Mouse (Mus musculus) left cerebral cortex, postnatal 14 days (tissue): Measurements from ENCODE around the gene Nim1k. TPM values are rescaled to one million over a fixed set of nuclear protein-coding genes. Genes with fewer than 3 reads are reported as not detected.
A peak's percentile ranks its signal among the peaks of the same experiment; 100 is the strongest.
"Not testable (repeated sequence)": the region's sequence is repeated elsewhere in the genome, so short reads cannot be mapped to it uniquely, and the experiment has no call there.

Source experiments
- DNase-seq, 2 experiments: peaks; one replicate each; pipeline ENCODE4 v3.0.0; 2021 to 2022; ENCODE audit warnings: low spot score in 2 of 2, mixed read lengths in 1 of 2
- intact Hi-C: fragments of 180-260 bp; cut with DNase I; formaldehyde crosslinking; loops from one replicate; pipeline ENCODE4 v1.15.1; 2025
- total RNA-seq, 2 experiments: library from RNA; stranded (reverse); gene quantifications; 2 replicates each; pipeline ENCODE4 v1.2.3; 2021

Gene Nim1k
- total RNA-seq, 2 experiments from 2014 or later: 13.2 to 14.8 TPM

DNA sequence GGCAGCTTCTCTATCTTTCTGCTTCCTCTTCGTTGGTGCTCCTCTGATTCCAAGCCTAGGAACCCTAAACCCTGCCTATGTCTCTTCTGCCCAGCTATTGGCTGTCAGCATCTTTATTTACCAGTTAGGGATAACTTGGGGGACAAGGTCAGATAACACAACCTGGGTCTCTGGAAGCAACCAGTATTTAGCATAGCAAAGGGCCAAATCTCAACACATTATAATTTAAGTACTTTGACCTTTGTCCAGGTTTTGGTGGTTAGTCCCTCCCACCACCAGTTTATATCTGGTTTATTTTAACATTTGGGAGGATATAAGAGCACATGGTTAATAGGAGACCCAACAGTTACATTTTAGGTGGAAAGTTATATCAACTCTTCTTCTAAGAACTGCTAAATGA, 59.2 kb downstream of the Nim1k start:
- intact Hi-C loops: no loop called here
- no peak for DNase-seq

DNA sequence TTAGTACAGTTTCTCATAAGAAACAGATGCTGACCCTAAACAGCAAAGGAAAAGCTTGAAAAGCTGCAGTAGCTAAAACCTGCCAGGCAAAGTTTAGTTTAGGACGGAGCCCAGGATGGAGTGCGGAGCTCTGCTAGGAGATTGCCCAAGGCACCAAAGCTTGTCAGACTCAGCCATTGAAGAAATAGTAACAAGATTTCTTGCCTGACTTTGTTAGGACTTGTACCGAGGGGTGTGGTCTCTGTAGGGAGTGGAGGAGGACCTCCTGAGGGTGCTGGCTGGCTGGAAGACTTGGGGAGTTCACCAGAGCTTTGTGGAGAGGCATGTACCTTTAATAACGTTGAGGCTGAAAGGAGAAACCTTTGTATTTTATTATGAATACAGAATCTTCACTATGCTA, 60.0 kb downstream of the Nim1k start:
- DNase-seq: no peak
- intact Hi-C loops: no loop called here

DNA sequence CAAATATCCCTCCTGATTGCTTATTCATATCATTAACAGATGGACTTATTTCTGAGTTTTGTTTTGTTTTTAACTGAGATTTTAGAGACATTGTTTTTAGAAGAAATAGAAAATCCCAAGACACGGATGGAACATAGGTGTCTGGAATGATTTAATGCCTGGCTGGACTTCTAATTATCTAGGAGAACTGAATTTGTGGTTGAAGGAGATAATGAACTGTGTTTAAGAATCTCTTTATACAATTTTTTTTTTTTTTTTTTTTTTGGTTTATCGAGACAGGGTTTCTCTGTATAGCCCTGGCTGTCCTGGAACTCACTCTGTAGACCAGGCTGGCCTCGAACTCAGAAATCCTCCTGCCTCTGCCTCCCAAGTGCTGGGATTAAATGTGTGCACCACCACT, 63.7 kb downstream of the Nim1k start:
- DNase-seq: not testable (repeated sequence)
- intact Hi-C loops: loop anchor here (5.0 kb wide), 1 partner anchor 95 kb away; no protein-coding TSS in a partner anchor

DNA sequence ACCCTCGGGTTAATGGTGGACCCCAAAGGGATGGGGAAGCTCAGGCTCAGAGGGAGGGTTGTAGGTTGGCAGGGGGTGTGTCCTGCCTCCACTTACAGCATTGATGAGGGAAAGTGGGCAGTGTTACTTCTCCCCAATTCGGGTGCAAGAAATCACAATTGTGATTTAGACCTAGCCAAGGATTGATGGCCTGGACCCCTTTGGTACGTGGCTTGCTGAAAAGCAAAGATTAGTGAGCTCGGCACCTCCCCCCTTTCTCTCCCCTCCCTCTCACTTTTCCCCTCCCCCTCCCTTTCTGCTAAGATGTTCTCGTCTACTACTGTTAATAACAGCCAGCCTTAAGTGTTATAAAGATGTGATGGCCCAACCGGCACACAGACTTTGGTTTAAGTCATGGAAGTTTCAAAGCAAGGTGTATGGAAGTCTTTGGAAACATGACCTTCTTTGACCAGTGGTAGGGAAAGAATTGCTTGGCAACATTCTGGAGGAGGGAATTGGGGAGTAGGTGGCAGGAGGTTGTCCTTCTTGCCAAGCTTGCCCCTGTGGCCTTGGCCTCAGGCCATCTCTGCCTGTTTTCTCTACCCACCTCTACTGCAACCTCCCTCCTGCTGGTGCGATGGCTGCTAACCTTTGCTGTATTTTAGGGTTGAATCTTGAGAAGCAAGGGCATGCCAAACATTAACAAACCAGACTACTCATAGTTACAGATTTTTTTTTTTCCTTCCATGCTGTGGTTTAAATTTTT, 64.6 kb downstream of the Nim1k start:
- intact Hi-C loops: loop anchor here (5.0 kb wide), 1 partner anchor 96 kb away; no protein-coding TSS in a partner anchor
- DNase-seq: no peak

DNA sequence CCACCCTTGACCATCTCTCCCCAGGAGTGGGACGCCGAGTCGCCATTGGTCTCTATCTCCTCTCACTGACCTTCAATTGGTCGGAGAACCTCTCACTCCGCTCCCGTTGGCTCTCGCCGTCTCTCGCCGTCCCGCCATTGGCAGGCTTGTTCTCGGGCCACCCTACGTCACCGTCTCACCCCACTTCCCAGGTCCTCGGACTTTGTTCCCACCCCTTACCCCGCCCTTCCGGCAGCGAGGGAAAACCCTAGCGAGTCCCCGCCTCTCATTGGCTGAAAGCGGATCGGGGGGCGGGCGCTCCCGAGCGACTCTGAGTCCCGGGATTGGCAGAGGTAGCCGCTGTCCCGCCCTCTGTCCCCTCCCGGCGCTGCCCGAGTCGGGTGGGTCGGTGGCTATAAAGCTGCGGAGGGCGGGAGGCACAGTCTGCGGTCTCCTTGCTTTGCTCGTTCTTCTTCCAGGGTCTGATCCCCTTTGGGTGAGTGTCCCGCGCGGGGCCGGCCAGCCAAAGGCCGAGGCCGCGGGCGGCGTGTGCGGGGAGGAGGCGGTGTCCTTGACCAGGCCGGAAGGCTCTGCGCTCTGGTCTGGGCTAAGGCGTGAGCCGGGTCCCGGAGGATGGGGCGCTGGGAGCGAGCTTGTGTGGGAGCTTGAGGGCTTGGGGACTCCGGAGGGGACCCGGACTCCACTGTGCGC, 65.5 kb downstream of the Nim1k start, which contains the start of gene Hmgcs1:
Gene Hmgcs1 (plus strand): TSS at position 341 of the 690 bp plus-strand sequence.
- intact Hi-C loops: loop anchor here (5.0 kb wide), 1 partner anchor 97 kb away; no protein-coding TSS in a partner anchor

DNA sequence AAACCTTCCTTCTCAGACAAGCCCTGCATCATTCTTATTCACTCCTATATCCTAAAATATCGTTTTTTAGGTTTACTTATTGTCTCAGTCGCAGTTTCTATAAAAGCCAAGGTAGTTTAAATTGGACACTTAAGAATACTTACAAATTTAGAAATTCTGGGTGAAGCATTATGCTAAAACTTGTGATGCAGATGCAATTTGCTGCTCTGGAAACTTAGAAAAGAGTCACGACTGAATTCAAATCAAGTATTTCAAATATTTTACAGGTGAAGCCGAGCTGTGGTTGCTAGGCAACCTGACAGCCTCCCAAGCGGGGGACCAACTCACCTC, 66.0 kb downstream of the Nim1k start:
- no peak for DNase-seq
- intact Hi-C loops: loop anchor here (5.0 kb wide), 1 partner anchor 98 kb away; no protein-coding TSS in a partner anchor

More for the DNA sequence above, 65.5 kb downstream of the Nim1k start, which contains the start of gene Hmgcs1:
- peak; percentile 99 for DNase-seq

DNA sequence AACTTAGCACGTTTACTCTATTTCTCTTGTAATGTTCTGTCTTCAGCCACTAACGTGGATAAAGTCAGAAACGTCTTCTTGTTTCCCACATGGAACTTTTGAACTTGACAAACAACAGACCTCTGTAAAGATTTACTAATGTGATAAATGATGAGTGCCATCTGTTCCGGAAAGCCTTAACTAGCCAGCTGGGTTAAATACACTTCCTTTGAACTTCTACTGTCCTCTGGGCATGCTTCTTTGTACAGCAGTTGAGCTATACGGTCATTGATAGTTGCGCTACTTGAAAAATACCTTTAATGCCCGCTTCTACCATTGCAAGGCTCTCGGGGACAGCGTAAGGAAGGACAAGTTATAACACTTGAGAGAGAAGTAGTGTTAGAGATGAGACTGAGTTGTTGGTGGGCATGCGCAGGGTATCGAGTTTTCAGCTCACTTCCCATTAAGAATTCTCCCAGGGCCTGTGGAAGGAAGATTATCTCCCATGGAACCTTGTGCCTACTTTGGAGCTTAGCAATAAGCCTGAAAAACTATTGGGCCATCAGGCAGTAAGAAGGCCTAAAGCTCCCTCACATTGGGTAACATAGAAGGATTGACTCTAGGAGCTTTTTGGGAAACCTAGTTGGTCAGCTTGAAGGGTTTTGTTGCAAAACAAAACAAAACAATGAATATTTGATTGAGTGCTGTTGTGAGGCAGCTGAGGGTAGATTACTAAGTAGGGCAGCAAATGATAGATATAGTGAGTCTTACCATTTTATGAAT, 71.1 kb downstream of the Nim1k start:
- DNase-seq: no peak
- intact Hi-C loops: no loop called here

DNA sequence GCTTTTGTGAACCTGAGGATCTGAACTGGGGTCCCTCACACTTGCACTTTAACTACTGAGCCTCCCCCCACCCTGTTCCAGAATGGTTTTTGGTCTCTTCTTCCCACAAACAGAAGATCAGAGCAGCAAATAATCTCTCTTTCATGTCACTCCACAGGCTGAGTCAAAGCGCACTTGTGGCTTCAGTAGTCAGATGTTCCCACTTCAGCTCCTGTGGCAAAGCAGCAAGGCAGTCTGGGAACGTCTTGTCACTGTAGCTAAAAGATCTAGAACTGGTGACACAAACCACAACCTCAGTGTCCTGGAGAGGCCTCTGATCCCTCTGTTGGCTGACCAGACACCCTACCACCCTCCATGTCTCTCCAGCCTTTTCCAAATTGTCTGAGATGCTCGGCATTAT, 74.5 kb downstream of the Nim1k start:
- intact Hi-C loops: no loop called here
- DNase-seq: no peak

DNA sequence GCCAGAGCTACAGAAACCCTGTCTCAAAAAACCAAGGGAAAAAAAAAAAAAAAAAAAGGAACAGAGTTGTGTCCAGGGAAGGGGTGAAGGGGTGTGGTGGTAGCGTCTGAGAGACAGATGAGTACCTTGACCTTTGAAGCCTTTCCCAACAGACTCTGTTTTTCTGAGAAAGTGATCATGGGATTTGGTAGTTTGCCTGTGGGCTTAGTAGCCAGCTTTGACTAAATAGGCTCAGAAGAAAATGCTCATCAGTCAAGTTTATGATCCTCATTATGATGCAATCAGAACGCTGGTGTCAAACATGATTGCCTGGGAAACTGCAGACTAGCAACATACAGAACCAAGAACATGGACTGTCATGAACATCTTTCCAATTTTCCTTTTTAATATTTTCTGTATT, 76.0 kb downstream of the Nim1k start:
- DNase-seq: no peak
- intact Hi-C loops: no loop called here

DNA sequence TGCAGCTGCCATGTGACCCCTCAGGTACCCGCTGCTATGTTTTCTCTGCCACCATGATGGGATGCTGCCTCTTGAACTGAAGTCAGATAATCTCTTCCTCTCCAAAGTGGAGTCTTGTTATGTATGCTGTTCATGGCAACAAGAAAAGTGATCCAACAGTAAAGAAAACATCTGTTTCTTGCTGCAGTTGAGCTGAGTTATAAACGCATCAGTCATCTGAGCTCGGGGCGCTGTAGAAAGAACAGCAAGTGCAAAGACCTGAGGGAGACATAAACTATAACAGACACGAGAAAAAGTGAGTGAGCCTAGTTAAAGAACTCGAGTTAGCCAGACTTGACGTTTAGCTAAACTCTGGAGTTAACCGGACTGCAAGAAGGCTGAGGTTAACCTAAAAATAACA, 76.9 kb downstream of the Nim1k start:
- DNase-seq: no peak
- intact Hi-C loops: no loop called here

DNA sequence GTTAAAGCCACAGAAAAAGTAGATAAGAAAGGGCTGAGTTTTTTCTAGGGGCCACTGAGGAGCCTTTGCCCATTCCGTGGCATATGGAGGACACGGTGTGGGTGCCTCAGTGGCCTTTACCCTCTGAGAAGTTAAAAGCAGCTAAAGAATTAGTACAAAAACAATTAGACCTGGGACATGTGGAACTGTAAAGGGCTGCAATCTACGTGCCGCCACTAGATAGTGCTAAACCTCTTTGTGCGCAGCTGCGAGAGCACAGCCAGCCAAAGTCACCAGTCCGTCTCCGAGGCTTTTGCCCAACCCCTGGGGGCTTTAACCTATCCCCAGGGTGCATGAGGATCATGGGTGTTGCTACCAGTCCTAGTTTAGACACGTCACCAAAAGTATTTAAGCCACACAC, 94.3 kb downstream of the Nim1k start:
- peak; percentile 38 to 46 for DNase-seq
- intact Hi-C loops: not testable (repeated sequence)

Other genes starting within 250 kb of the Nim1k start
- gene Ccl28, start 132.1 kb downstream of the Nim1k start, total RNA-seq: 1 to 10 TPM in 1 of 2 experiments, under 1 TPM in 1; 0.90 to 1.3 TPM
- 100 to 1,000 TPM; 445 to 454 TPM for gene Hmgcs1, start 65.5 kb downstream of the Nim1k start, total RNA-seq
- 10 to 100 TPM; 39.7 to 41.9 TPM for gene Zfp131, start 35.0 kb upstream of the Nim1k start, total RNA-seq
- gene AF067063, start 74.3 kb upstream of the Nim1k start, total RNA-seq: not detected
- gene D13Ertd608e, start 80.1 kb upstream of the Nim1k start, total RNA-seq: not detected
- gene Tcstv1, start 138.9 kb upstream of the Nim1k start, total RNA-seq: not detected
- gene Gm21761, start 173.4 kb upstream of the Nim1k start, total RNA-seq: not detected
- gene B020031M17Rik, start 194.9 kb upstream of the Nim1k start, total RNA-seq: not detected